Mouse (Mus musculus): ENCODE data around the gene Ttyh1. TPM values are rescaled to one million over a fixed set of nuclear protein-coding genes. Genes with fewer than 3 reads are reported as not detected.

The Ttyh1 gene
- total RNA-seq (2018; cell fraction: chromatin; rRNA removed) = 1 to 10 TPM in 2 of 26 experiments, under 1 TPM in 13, not detected in 11; 0.17 to 1.4 (median 0.41) TPM
- under 1 TPM in 10 of 26 experiments, not detected in 16; 0.04 to 0.24 (median 0.09) TPM for total RNA-seq (2018; cell fraction: cytosol; rRNA removed)
- total RNA-seq (2018; cell fraction: nucleus; rRNA removed) = under 1 TPM in 11 of 26 experiments, not detected in 15; 0.20 to 0.66 (median 0.40) TPM
- polyA plus RNA-seq (2018) = 0.06 to 0.16 TPM in 2 of 3 replicates, not detected in the other

GRCm38 (mm10) chr7:4119344-4119902 lies at the start of gene Ttyh1:
Gene Ttyh1 (plus strand): TSS chr7:4119408.
- Histone ChIP-seq H3K27ac (no peak within 1 kb of the TSS), H3K36me3 (ENCODE audit: inconsistent target) (no peaks in the 10 kb centered on the region), H3K4me3 (ENCODE audit: inconsistent target) (no peak within 1 kb of the TSS), H3K79me2 (ENCODE audit: inconsistent target) (no peaks in the 10 kb centered on the region)
- WGBS (ENCODE audit: missing documents) = 3% methylated on average over 15 of the region's 37 CpGs

DNA sequence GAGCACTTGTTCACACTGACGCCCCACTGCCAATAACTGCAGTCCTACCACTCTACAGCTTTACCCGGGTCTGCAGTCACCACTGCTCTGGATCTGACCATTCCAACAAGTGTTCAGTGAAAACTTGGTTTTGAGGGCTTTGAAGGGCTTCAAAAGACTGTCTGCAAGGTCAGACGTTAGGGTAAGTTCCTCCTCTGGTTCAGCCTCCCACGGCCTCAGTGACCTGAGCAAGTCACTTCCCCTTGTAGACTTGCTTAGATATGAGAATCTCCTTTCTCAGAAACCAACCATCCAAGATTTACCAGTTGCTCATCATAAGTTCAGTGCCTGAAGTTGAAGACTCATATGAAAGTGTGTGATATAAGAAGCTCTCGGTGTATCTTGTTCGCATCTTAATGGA lies 48.1 kb upstream of the Ttyh1 start:
- Histone ChIP-seq H3K27ac (peak overlapping the region; percentile 49), H3K79me2 (ENCODE audit: inconsistent target) (no peaks in the 10 kb centered on the region), H3K4me3 (ENCODE audit: inconsistent target) (no peak overlapping the region), H3K36me3 (ENCODE audit: inconsistent target) (no peaks in the 10 kb centered on the region)
- WGBS (ENCODE audit: missing documents) = 48% methylated on average over 6 of the region's 6 CpGs

DNA sequence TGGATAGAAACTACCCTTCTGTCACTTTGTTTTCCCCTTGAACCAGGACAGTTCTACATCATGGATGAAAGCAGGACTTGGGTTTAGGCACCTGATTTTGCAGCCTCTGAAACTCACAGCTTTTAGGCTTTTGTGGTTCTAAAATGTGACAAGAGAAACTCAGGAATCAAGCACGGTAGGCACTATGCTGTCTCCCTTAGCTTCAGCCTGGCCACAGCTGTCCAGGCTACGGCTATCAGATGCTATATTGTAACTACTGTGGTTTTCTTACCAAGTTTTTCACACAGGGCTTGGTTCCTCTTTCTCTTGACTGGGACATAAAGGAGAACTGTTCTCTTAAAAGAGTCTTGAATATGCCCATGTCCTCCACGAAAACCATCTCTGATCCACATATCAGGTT lies 46.1 kb upstream of the Ttyh1 start:
- Histone ChIP-seq H3K36me3 (ENCODE audit: inconsistent target) (no peaks in the 10 kb centered on the region), H3K79me2 (ENCODE audit: inconsistent target) (no peaks in the 10 kb centered on the region), H3K4me3 (ENCODE audit: inconsistent target) (no peak overlapping the region), H3K27ac (peak overlapping the region; percentile 69)
- WGBS (ENCODE audit: missing documents) = 6% methylated on average over 3 of the region's 3 CpGs

DNA sequence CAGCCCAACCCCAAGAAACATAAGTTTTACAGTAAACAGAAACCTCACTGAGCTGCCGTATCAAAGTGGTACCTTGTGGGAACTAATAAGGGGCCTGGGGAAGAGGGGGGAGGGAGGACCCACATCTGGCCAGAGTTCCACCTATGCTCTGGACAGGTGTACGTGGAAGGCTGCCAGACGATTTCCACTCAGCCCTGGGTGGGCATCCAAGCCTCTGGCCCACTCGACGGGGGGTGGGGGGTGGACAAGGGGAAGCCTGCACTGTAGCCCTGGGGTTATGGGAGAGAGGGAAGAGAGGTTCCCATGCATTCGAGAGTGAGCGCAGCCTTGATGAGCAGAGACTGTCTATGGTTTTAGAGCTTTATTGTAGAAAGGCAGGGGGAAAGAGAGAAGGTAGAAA lies 39.7 kb upstream of the Ttyh1 start:
- Histone ChIP-seq H3K79me2 (ENCODE audit: inconsistent target) (no peaks in the 10 kb centered on the region), H3K27ac (peak overlapping the region; percentile 90), H3K36me3 (ENCODE audit: inconsistent target) (no peaks in the 10 kb centered on the region), H3K4me3 (ENCODE audit: inconsistent target) (no peak overlapping the region)
- 82% methylated on average over 5 of the region's 7 CpGs for WGBS (ENCODE audit: missing documents)

DNA sequence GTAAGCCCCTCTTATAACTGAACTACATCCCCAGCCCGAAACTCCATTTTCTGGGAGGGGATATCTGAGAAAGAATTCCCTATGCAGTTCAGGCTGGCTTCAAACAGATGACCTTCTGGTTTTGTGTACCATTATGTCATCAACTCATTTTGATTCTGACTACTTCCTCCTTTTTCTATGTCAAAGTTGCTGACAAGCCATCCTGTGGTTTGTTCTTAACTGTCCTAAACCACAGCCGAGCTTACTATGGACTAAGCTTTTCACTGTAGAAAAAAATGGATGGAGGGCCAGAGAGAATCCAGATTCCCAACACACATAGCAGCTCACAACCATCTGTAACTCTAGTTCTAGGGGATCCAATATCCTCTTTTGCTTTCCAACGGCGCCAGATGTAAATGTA lies 38.7 kb upstream of the Ttyh1 start:
- peak overlapping the region; percentile 90 for H3K27ac ChIP-seq
- no peak overlapping the region for H3K4me3 ChIP-seq (ENCODE audit: inconsistent target)
- H3K79me2 ChIP-seq (ENCODE audit: inconsistent target) = no peaks in the 10 kb centered on the region
- H3K36me3 ChIP-seq (ENCODE audit: inconsistent target) = no peaks in the 10 kb centered on the region
- 18% methylated on average over 4 of the region's 4 CpGs for WGBS (ENCODE audit: missing documents)

DNA sequence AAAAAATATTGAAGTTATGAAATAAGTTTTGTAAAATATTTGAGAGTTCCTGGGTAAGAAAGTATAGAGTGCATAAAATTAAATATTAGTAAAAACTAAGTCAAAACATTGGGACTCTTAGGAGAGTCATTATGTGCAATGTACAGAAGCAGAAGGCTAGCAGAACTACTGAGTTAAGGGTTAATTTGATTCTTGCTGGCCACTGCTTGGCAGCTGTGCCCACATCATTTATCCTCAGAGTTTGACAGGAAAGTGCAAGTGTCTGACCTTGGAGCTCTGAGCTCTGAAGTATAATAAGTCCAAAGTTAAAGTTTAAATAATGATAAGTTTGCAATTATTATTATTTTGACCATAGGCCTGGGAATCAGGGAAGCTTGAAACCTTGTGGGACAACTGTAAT lies 37.5 kb upstream of the Ttyh1 start:
- H3K4me3 ChIP-seq (ENCODE audit: inconsistent target) = no peak overlapping the region
- no peaks in the 10 kb centered on the region for H3K79me2 ChIP-seq (ENCODE audit: inconsistent target)
- no peaks in the 10 kb centered on the region for H3K36me3 ChIP-seq (ENCODE audit: inconsistent target)
- peak overlapping the region; percentile 90 for H3K27ac ChIP-seq

- H3K79me2 ChIP-seq (ENCODE audit: inconsistent target) = no peaks in the 10 kb centered on the region
- no peaks in the 10 kb centered on the region for H3K36me3 ChIP-seq (ENCODE audit: inconsistent target)
- 5% methylated on average over 2 of the region's 2 CpGs for WGBS (ENCODE audit: missing documents)
- H3K27ac ChIP-seq = peak overlapping the region; percentile 90
- no peak overlapping the region for H3K4me3 ChIP-seq (ENCODE audit: inconsistent target)
Observed at GRCm38 (mm10) chr7:4082804-4083203, 36.4 kb upstream of the Ttyh1 start.

- WGBS (ENCODE audit: missing documents) = 94% methylated on average over 6 of the region's 6 CpGs
- Histone ChIP-seq H3K36me3 (ENCODE audit: inconsistent target) (no peaks in the 10 kb centered on the region), H3K4me3 (ENCODE audit: inconsistent target) (no peak overlapping the region), H3K79me2 (ENCODE audit: inconsistent target) (no peaks in the 10 kb centered on the region), H3K27ac (no peak overlapping the region)
Observed at GRCm38 (mm10) chr7:4084161-4084560, 35.0 kb upstream of the Ttyh1 start.

GRCm38 (mm10) chr7:4085562-4085961 lies 33.6 kb upstream of the Ttyh1 start:
- no peak overlapping the region for H3K27ac ChIP-seq
- H3K4me3 ChIP-seq (ENCODE audit: inconsistent target) = no peak overlapping the region
- no peaks in the 10 kb centered on the region for H3K79me2 ChIP-seq (ENCODE audit: inconsistent target)
- H3K36me3 ChIP-seq (ENCODE audit: inconsistent target) = no peaks in the 10 kb centered on the region

DNA sequence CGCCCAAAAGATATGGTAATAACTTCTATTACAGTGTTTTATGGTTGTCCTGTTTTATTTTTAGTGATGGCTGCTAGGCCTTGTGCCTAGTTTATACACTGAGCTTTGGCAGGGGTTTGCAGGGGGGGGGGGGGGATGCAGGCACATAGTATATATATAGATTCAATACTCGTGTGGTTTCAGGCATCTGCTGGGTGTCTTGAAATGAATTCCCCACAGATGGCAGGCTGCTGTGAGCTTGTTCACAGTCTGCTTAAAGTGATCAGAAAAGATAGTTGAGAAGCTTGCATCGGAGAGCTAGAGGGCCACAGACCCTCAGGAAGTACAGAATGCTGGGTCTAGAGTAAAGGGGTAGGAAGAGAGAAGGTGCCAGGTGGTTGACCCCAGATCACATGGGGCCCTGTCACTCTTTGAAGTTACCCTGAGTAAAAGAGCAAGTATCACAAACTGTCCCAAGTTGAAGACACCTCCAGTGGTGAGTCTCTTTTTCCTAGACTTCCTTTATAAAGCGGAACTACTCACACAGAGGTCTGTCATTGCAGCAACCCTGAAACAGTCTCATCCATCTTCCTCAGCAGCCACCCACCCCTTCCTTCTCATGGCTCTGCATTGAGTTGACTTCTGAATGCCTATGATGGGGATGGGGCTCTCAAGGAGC lies 31.8 kb upstream of the Ttyh1 start:
- H3K79me2 ChIP-seq (ENCODE audit: inconsistent target) = no peaks in the 10 kb centered on the region
- no peaks in the 10 kb centered on the region for H3K36me3 ChIP-seq (ENCODE audit: inconsistent target)
- H3K4me3 ChIP-seq (ENCODE audit: inconsistent target) = no peak overlapping the region
- 45% methylated on average over 4 of the region's 4 CpGs for WGBS (ENCODE audit: missing documents)
- peak overlapping the region; percentile 34 for H3K27ac ChIP-seq

GRCm38 (mm10) chr7:4087896-4088480 lies 31.2 kb upstream of the Ttyh1 start:
- Histone ChIP-seq H3K79me2 (ENCODE audit: inconsistent target) (no peaks in the 10 kb centered on the region), H3K27ac (peak overlapping the region; percentile 34; the same call in 1 of the 2 replicates), H3K4me3 (ENCODE audit: inconsistent target) (no peak overlapping the region), H3K36me3 (ENCODE audit: inconsistent target) (no peaks in the 10 kb centered on the region)
- WGBS (ENCODE audit: missing documents) = 93% methylated on average over 6 of the region's 6 CpGs

- 73% methylated on average over 2 of the region's 2 CpGs for WGBS (ENCODE audit: missing documents)
- H3K27ac ChIP-seq = no peak overlapping the region
- H3K79me2 ChIP-seq (ENCODE audit: inconsistent target) = no peaks in the 10 kb centered on the region
- H3K4me3 ChIP-seq (ENCODE audit: inconsistent target) = no peak overlapping the region
- no peaks in the 10 kb centered on the region for H3K36me3 ChIP-seq (ENCODE audit: inconsistent target)
Observed at GRCm38 (mm10) chr7:4088679-4089078, 30.5 kb upstream of the Ttyh1 start.

- 90% methylated on average over 8 of the region's 8 CpGs for WGBS (ENCODE audit: missing documents)
- Histone ChIP-seq H3K36me3 (ENCODE audit: inconsistent target) (no peaks in the 10 kb centered on the region), H3K4me3 (ENCODE audit: inconsistent target) (no peak overlapping the region)
Observed at GRCm38 (mm10) chr7:4091170-4091569, 28.0 kb upstream of the Ttyh1 start.

DNA sequence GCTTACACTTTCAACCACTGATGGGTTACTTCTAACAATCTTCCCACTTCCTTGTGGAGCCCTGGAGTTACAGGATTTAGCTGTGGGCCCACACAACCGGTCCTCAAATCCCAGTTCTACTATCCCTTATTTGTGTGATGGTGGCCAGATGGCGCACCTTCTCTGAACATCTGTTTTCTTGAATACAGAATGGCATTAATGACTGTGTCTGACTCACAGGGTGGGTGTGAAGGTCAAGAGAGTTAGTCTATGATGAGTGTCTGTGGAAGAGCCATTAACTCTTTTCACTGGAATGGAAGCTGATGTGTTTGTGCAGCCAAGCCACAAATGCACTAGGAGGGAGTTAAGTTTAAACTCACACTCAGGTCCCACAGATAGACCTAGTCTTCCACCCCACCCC lies 20.9 kb upstream of the Ttyh1 start:
- no peak overlapping the region for H3K4me3 ChIP-seq (ENCODE audit: inconsistent target)
- H3K36me3 ChIP-seq (ENCODE audit: inconsistent target) = no peaks in the 10 kb centered on the region
- peak overlapping the region; percentile 2; the same call in 1 of the 2 replicates for H3K27ac ChIP-seq
- H3K79me2 ChIP-seq (ENCODE audit: inconsistent target) = no peaks in the 10 kb centered on the region
- 100% methylated on average over 2 of the region's 2 CpGs for WGBS (ENCODE audit: missing documents)

More at GRCm38 (mm10) chr7:4091170-4091569, 28.0 kb upstream of the Ttyh1 start:
- no peak overlapping the region for H3K27ac ChIP-seq
- no peaks in the 10 kb centered on the region for H3K79me2 ChIP-seq (ENCODE audit: inconsistent target)

DNA sequence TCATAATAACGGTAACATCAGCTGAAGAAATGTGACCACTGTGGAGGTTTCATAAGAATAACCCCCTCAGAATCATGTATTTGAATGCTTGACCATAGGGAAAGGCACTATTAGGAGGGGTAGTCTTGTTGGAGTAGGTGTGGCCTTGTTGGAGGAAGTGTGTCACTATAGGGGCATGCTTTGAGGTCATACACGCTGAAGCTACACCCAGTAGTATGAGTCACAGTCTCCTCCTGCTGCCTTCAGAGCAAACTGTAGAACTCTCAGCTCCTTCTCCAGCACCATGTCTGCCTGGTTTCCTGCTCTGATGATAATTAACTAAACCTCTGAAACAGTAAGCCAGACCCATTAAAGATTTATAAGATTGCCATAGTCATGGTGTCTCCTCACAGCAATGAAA lies 20.4 kb upstream of the Ttyh1 start:
- 41% methylated on average over 2 of the region's 2 CpGs for WGBS (ENCODE audit: missing documents)
- no peaks in the 10 kb centered on the region for H3K36me3 ChIP-seq (ENCODE audit: inconsistent target)

More for the DNA sequence above, 20.4 kb upstream of the Ttyh1 start:
- Histone ChIP-seq H3K27ac (peak overlapping the region; percentile 2), H3K4me3 (ENCODE audit: inconsistent target) (no peak overlapping the region), H3K79me2 (ENCODE audit: inconsistent target) (no peaks in the 10 kb centered on the region)

Measured in macrophage (primary cell).